Mouse (Mus musculus) kidney, postnatal 36 days (tissue): ENCODE data around the gene Tmem86b.

Source experiments
- DNase-seq, 2 experiments: peaks; one replicate each; pipeline ENCODE4 v3.0.0; 2021 to 2022; ENCODE audit warnings: mixed read lengths in 2 of 2

The Tmem86b gene

GRCm38 (mm10) chr7:4631031-4631430 lies at the start of gene Tmem86b:
Tmem86b (minus strand) TSS chr7:4631422.
- peak; percentile 75 to 84 for DNase-seq

DNA sequence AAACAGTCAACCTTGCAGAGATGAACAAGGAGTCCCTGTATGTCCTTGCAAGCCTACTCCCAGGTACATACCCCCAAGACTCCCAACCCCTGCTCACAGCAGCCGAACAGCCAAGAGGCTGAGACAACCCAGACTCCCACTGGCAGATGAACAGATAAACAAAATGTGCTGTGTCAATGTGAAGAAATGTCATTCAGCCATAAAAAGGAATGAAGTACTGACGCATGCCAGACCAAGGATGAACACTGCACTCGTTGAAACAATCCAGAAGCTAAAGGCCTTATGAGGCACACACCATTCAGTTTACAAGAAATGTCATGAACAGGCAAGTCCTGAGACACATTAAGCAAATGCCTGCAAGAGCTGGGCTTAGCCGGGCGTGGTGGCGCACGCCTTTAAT lies 44.0 kb upstream of the Tmem86b start:
- DNase-seq: no peak

DNA sequence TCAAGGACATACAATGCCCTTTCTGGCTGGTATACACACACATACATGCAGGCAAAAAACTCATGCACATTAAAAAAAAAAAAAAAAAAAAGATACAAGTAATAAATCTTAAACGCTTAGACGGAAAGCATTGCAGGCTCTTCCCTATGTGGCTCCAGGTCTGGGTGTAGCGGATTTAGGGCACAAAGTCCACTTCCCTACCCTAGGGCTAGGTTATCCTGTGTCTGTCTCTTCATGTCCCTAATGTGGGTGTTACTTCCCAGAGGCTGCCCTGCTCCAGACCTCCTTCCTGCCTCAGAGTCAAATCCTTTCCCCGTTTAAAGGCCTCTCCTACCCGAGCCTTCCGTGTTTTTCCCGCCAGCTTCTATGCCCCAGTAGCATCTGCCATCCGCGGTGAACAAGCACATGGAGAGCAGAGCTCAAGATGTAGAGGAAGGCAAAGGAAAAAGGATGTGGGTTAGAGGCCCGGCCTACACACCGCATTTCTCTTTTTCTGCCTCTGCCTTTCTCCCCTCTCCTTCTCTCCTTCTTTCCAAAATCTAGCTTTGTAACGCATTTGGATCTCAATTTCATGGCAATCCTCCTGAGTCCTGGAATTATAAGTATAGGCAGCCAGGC lies 43.0 kb upstream of the Tmem86b start:
- no peak for DNase-seq

DNA sequence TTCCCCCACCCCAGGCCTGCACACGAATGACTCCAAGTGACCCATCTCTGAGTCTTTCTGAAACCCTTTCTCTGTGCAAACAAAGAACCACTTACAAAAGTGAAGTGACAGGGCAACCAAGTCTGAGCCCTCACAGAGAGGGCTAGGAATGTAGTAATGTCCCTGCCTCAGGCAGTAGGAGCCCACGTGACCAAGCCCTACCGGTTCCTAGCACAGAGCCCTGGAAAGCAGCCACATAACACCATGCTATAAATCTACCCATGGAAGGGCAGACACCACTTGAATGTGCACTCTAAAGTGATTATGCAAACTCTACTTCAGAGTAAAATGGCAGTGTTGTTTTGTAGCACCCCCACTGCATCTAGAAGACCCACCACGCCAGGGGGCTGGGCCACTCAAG lies 40.7 kb upstream of the Tmem86b start:
- peak; percentile 56 to 57 for DNase-seq

- DNase-seq: no peak
Observed at GRCm38 (mm10) chr7:4670655-4671255, 39.5 kb upstream of the Tmem86b start.

- no peak for DNase-seq
Observed at GRCm38 (mm10) chr7:4669156-4669555, 37.9 kb upstream of the Tmem86b start.

GRCm38 (mm10) chr7:4668506-4668905 lies 37.3 kb upstream of the Tmem86b start:
- DNase-seq: no peak

DNA sequence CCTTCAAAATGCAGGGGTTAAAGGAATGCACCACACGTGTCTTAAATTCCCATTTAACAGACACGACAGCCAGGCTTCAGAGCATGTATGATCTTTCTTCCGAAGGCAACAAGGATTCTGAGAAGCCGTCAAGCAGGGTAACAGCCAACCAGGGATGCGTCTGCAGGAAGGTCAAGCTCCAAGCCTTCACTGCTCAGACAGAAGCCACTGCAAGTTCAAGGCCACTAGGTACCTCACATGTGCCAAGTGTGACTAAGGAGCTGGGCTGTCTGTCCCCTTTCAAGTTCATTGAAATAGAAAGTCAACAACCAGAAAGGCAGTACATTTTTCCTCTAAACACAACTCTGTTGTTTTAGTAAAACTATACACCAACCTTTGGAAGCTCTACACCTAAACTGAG lies 35.6 kb upstream of the Tmem86b start:
- no peak for DNase-seq

- no peak for DNase-seq
Observed at GRCm38 (mm10) chr7:4663742-4664141, 32.5 kb upstream of the Tmem86b start.

DNA sequence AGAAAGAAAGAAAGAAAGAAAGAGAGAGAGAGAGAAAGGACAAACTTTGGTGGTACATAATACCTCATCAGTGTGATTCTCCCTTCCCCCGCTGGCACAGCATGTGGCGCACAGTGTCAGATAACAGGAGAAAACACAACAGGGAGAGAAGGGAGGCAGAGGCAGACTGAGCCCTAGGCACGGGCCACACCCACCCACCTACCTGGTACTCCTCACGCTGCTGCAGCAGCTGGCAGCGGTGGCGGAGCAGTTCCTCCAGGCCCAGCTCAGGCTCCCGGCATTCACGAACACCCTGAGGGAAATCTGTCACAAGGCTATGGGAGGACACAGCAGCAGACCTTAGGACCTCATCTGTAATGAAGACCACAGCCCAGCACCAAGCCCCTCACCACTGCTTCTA lies 32.0 kb upstream of the Tmem86b start:
- no peak for DNase-seq

DNA sequence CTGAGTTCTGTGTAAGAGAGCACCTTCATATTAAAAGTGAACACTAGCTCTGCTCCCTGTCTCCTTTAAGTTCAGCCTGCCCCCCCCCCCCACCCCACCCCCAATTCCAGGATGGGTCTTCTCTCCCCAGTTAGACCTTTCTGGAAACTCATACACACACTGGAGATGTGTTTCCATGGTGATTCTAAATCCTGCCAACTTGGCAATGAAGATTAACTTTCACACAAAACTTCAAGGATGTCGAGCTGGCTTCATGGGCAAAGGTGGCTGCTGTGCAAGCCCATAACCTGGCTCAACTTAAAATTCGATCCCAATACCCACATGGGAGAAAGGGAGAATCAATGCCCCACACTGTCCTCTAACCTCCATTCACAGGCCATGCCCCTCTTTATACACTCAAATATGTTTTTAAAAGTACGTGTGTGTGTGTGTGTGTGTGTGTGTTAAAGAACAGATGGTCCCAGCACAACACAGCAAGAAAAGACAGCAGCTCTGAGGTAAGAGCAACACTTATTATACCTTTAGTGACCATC lies 28.8 kb upstream of the Tmem86b start:
- DNase-seq: peak in 1 of 2 experiments; percentile 23

DNA sequence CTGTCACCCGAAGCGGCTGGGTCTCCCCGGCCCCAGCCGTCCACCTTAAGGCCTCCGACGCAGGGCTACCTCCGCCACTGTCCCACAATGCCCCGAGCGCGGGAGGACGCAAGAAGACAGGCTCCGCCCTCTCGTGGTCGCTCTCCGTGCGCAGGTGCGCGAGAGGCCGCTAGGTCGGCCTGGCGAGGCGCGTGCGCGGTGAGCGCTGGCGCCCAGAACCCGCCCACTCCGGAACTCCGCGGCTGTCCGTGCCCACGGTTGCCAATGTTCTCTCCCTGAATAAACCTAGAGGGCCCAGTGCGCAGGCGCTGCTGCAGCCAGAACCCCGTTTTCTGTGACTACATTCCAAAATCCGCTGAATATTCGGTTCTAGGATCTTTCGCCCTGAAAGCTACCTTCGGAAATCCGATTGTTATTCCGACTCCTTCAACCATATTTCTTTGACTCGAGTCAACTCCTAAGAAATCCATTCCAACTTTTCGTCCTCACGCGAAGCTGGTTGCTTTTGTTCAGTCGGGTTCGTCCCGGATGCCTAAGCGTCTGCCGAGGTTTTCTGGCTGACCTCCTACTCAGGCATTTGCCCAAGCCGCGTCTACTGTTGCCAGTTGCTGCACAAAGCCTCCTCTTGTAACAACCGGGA lies 27.8 kb upstream of the Tmem86b start, which contains the start of gene Ppp6r1:
TSS of gene Ppp6r1 (minus strand) at position 108 of the 640 bp plus-strand sequence.
- peak; percentile 97 to 98 for DNase-seq

DNA sequence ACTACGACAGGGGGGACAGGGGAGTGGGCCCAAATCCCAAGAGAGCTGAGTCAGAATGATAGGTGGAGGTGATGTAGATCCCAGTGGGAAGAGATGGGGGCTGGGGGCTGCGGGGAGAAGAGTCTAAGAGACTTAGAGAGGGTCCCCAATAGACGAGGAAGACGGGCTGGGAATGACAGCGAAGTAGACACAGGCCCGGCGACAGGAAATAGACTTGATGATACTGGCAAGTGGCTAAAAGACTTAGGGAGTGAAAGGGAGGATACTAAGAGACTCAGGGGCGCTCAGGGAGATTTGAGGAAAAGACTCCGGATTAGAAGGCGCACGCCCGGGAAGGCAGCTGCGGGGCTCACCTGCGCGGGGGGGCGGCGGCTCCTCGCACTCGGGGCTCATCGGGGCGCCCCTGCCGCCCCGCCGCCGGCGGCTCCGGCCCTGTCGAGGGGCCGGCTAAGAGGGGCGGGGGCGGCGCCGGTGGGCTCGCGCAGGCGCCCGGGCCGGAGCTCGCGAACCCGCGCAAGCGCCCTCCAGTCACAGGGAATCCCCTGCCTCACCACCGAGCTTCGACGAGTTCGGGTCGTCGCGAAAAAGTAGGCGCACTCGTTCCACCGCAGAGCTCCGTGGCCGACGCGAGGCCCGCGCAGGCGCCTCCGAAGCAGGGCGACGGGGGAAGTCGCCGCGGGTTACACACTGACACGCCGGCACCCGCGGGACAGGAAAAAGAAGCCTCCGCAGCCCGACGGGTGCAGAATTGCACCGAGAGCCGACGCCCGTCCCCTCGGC lies 27.1 kb upstream of the Tmem86b start:
- no peak for DNase-seq

DNA sequence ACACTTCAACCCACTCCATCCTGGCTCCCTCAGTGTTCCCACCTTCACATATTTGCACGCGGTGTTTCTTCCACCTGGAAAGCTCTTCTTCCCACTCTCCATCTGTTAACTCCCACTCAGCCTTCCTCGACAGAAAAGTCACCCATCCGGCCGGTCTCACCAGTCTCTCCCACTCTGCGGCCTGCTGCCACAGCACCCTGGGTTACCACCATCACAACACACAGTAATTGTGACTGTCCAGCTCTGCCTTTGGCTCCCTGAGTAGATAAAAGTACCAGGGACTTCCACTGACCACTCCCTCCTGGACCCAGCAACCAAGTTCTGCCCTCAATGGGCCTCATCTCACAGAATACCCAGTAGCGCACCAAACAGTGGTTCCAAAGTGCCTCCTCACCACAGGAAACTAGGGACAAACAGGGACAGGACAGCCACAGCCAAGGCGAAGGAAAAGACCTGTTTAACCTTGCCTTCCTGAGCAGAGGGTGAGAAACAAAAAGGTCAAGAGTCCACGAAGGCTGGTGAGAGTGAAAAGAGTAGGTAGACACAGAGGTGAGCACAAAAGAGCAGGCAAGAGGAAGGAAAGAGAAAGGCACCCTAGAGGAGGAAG lies 26.4 kb upstream of the Tmem86b start:
- peak; percentile 39 to 44 for DNase-seq

- DNase-seq: no peak
Observed at GRCm38 (mm10) chr7:4656818-4657217, 25.6 kb upstream of the Tmem86b start.

DNA sequence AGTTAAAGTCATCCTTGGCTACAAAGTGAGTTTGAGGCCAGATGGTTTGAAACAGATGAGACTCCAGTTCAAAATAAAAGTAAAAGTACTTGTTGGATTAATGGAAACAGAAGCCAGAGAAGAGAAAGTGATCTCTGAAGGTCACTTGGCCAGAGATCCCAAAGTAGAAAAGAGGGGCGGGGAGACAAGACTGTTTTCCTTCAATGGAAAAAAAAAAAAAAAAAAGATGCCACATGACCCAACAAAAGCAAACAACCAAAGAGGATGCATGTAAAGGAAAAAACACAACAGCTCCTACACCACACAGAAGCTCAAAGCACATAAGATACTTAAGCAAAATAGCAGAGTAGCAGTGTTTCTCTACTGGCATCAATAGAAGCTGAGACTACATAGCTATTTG lies 24.7 kb upstream of the Tmem86b start:
- peak in 1 of 2 experiments; percentile 29 for DNase-seq

DNA sequence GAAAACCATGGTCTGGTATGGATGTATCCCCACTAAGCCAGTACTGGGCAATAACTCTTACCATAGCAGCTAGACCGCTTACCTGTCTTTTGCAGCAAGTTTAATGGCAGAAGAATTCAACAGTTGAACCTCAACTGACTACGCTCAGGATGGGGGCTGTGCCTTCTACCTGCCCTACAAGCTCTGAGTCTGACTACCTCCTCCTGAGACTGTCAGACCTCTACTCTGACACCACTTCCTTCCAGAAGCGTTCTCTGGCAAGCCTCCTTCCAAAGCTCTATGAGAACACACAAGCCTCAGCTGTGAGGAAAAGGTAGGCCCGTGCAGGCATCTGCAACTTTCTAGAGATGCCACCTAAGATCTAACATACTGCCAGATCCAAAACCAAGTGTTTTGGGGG lies 24.2 kb upstream of the Tmem86b start:
- no peak for DNase-seq

DNA sequence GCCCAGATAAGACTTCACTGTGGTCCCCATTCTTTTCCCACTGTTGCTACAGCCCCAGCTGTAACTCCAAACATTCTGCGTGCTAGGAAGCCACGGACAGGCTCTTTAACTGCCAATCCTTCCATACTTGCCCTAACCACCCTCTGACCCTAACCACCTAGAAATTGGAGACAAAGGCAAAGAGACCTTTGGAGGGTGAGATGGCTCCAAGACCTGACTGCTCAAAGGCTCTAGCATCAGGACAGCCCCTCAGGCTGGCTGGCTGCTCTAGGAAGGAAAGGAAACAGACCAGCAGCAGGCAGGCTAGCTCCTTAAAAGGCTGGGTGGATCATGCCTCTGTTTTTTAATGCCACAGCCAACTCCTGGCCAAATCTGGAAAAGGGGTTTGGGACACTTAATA lies 23.0 kb upstream of the Tmem86b start:
- DNase-seq: no peak

- DNase-seq: peak in 1 of 2 experiments; percentile 38
Observed at GRCm38 (mm10) chr7:4653780-4654179, 22.6 kb upstream of the Tmem86b start.

DNA sequence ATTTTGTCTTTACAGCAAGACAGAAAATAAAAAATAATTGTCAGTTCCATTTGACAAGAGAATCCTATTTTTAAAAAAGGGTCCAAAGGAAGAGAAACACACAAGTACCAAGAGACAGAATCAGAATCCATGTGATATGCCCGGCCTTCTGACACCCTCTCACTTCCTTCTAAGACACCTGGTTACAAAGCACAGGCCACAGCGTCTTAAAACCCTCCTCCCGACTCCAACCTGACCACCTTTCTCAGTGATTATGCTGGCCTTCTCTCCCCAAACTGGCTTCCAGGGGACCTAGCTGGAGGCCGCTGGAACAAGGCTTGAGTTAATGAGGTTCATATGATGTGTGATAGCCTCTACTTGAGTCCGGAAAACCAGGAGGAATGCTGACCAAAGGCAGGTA lies 22.1 kb upstream of the Tmem86b start:
- no peak for DNase-seq

GRCm38 (mm10) chr7:4652726-4653125 lies 21.5 kb upstream of the Tmem86b start:
- no peak for DNase-seq

DNA sequence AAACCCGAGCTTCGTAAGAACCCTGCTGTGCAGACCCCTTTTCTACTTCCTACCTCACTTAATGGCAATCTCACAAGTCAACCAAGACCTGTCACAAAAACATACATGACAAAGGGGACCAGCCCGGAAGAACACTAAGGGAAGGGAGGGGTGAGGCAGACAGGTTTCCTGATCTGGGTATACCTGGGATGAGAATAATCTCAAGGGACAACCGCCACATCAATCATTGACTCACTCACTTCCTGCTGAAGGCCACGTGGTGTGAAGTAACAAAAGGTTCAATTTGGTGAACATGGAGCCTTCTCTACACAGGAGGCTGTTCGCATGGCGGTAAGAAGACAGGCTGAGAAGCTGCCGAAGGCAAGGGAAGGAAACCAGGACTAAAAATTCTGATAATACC lies 20.4 kb upstream of the Tmem86b start:
- peak; percentile 33 to 45 for DNase-seq

- DNase-seq: no peak
Observed at GRCm38 (mm10) chr7:4647992-4648391, 16.8 kb upstream of the Tmem86b start.
